Mouse (Mus musculus) midbrain, embryonic 13.5 days (tissue): ENCODE results near the gene Eif4a2. TPM values are rescaled to one million over a fixed set of nuclear protein-coding genes. Genes with fewer than 3 reads are reported as not detected.
"Not testable (repeated sequence)": the region's sequence is repeated elsewhere in the genome, so short reads cannot be mapped to it uniquely, and the experiment has no call there.

Experiments used
- ATAC-seq: fragments of 200-750 bp; cut with Nextera tagmentation; 2 replicates; pipeline ENCODE4 v1.8.0; 2017; ENCODE audit warnings: mild to moderate bottlenecking, moderate TSS enrichment, moderate library complexity
- H3K27ac ChIP-seq: fragments of 300-500 bp; sonication (generic); 2 replicates; pipeline ENCODE4 v1.5.1; 2015; ENCODE audit warnings: inconsistent platforms, mild to moderate bottlenecking, moderate library complexity
- H3K27me3 ChIP-seq: fragments of 300-500 bp; sonication (generic); 2 replicates; pipeline ENCODE4 v1.6.1; 2015; ENCODE audit warnings: mild to moderate bottlenecking, inconsistent platforms
- H3K36me3 ChIP-seq: fragments of 300-500 bp; sonication (generic); 2 replicates; pipeline ENCODE4 v1.6.1; 2015; ENCODE audit warnings: mild to moderate bottlenecking, inconsistent platforms
- H3K4me1 ChIP-seq: fragments of 300-500 bp; sonication (generic); replicated peaks from 2 replicates; pipeline ENCODE4 v1.6.1; 2015; ENCODE audit warnings: inconsistent platforms
- H3K4me2 ChIP-seq: fragments of 300-500 bp; sonication (generic); replicated peaks from 2 replicates; pipeline ENCODE4 v1.6.1; 2015; ENCODE audit warnings: moderate library complexity, mild to moderate bottlenecking, inconsistent platforms
- H3K4me3 ChIP-seq: fragments of 300-500 bp; sonication (generic); replicated peaks from 2 replicates; pipeline ENCODE4 v1.5.1; 2015; ENCODE audit warnings: mild to moderate bottlenecking, inconsistent platforms
- H3K9ac ChIP-seq: fragments of 300-500 bp; sonication (generic); replicated peaks from 2 replicates; pipeline ENCODE4 v1.6.1; 2015; ENCODE audit warnings: mild to moderate bottlenecking, inconsistent platforms
- H3K9me3 ChIP-seq: fragments of 300-500 bp; sonication (generic); 2 replicates; pipeline ENCODE4 v1.6.1; 2016; ENCODE audit warnings: mild to moderate bottlenecking, inconsistent platforms
- WGBS: fragments of 180-500 bp; shearing (Covaris S2); methylation state at CpG from one replicate; pipeline ENCODE4 v1.1.7; 2015; 5-methylcytosine and 5-hydroxymethylcytosine counted together
- polyA plus RNA-seq: library from polyadenylated mRNA; unstranded; fragments of >200 nt; fragmentation: Nextera tagmentation; extraction: Ambion mirVana; gene quantifications from 2 replicates; pipeline ENCODE4 v1.2.1, GENCODE M21; 2015

Eif4a2 gene
- polyA plus RNA-seq, 1 experiment from 2014 or later, result 281 TPM

- not testable (repeated sequence) for H3K27ac ChIP-seq, ATAC-seq, H3K4me3 ChIP-seq, H3K4me2 ChIP-seq, H3K36me3 ChIP-seq, H3K9ac ChIP-seq, H3K9me3 ChIP-seq
- H3K27me3 ChIP-seq, result peaks cover 11% of the 10 kb centered on the region
- H3K4me1 ChIP-seq, result peaks cover 15% of the 10 kb centered on the region
- WGBS, result 79% methylated on average over 1 of the region's 1 CpGs
Observed at GRCm38 (mm10) chr16:23096886-23097285, 10.4 kb upstream of the Eif4a2 start.

- not testable (repeated sequence) for H3K27ac ChIP-seq, ATAC-seq
Observed at GRCm38 (mm10) chr16:23097290-23098104, 9.7 kb upstream of the Eif4a2 start.

GRCm38 (mm10) chr16:23098105-23098452, 9.2 kb upstream of the Eif4a2 start:
- 100% methylated on average over 1 of the region's 1 CpGs for WGBS
- H3K4me2 ChIP-seq, H3K36me3 ChIP-seq, H3K27ac ChIP-seq, ATAC-seq, H3K4me3 ChIP-seq, H3K9ac ChIP-seq, H3K9me3 ChIP-seq: not testable (repeated sequence)
- Histone ChIP-seq H3K4me1 (peaks cover 18% of the 10 kb centered on the region), H3K27me3 (peaks cover 19% of the 10 kb centered on the region)

More at GRCm38 (mm10) chr16:23097290-23098104, 9.7 kb upstream of the Eif4a2 start:
- not testable (repeated sequence) for H3K36me3 ChIP-seq, H3K4me2 ChIP-seq, H3K9me3 ChIP-seq, H3K9ac ChIP-seq, H3K4me3 ChIP-seq
- Histone ChIP-seq H3K4me1 (peaks cover 15% of the 10 kb centered on the region), H3K27me3 (peaks cover 14% of the 10 kb centered on the region)
- WGBS, result 88% methylated on average over 8 of the region's 8 CpGs

- no peaks in the 10 kb centered on the region for H3K36me3 ChIP-seq
- H3K27ac ChIP-seq, result no peak overlapping the region
- H3K4me3 ChIP-seq, result peak overlapping the region; percentile 39
- no peak for ATAC-seq
- peaks cover 18% of the 10 kb centered on the region for H3K4me1 ChIP-seq
- H3K9me3 ChIP-seq, result no peaks in the 10 kb centered on the region
- H3K4me2 ChIP-seq, result peak overlapping the region; percentile 57
- 2% methylated on average over 12 of the region's 12 CpGs for WGBS
- peaks cover 19% of the 10 kb centered on the region for H3K27me3 ChIP-seq
- peak overlapping the region; percentile 52 for H3K9ac ChIP-seq
Observed at GRCm38 (mm10) chr16:23099632-23100031, 7.6 kb upstream of the Eif4a2 start.

GRCm38 (mm10) chr16:23100099-23100575, 7.1 kb upstream of the Eif4a2 start:
- no peaks in the 10 kb centered on the region for H3K36me3 ChIP-seq
- peaks cover 19% of the 10 kb centered on the region for H3K27me3 ChIP-seq
- peaks cover 18% of the 10 kb centered on the region for H3K4me1 ChIP-seq
- H3K4me2 ChIP-seq, result peak overlapping the region; percentile 57
- H3K27ac ChIP-seq, result no peak overlapping the region
- WGBS, result 0% methylated on average over 9 of the region's 9 CpGs
- H3K9me3 ChIP-seq, result no peaks in the 10 kb centered on the region
- H3K9ac ChIP-seq, result peak overlapping the region; percentile 52
- ATAC-seq, result peak; percentile 76
- peak overlapping the region; percentile 39 for H3K4me3 ChIP-seq

- H3K4me2 ChIP-seq, result peak overlapping the region; percentile 57
Observed at GRCm38 (mm10) chr16:23100613-23101012, 6.6 kb upstream of the Eif4a2 start.

GRCm38 (mm10) chr16:23102340-23103037, 4.8 kb upstream of the Eif4a2 start:
- Histone ChIP-seq H3K9me3 (no peaks in the 10 kb centered on the region), H3K4me3 (peak overlapping the region; percentile 7; the same call in 1 of the 2 replicates), H3K4me2 (peak overlapping the region; percentile 35), H3K4me1 (peaks cover 21% of the 10 kb centered on the region), H3K36me3 (no peaks in the 10 kb centered on the region), H3K9ac (no peak overlapping the region; the same call in 1 of the 2 replicates), H3K27me3 (peaks cover 19% of the 10 kb centered on the region), H3K27ac (no peak overlapping the region)
- no peak for ATAC-seq
- WGBS, result 17% methylated on average over 15 of the region's 15 CpGs

More at GRCm38 (mm10) chr16:23100613-23101012, 6.6 kb upstream of the Eif4a2 start:
- Histone ChIP-seq H3K9me3 (no peaks in the 10 kb centered on the region), H3K27ac (no peak overlapping the region), H3K4me1 (peaks cover 18% of the 10 kb centered on the region), H3K4me3 (peak overlapping the region; percentile 39), H3K36me3 (no peaks in the 10 kb centered on the region), H3K27me3 (peaks cover 19% of the 10 kb centered on the region), H3K9ac (peak overlapping the region; percentile 52; the same call in 1 of the 2 replicates)
- 12% methylated on average over 10 of the region's 10 CpGs for WGBS
- no peak for ATAC-seq

GRCm38 (mm10) chr16:23103038-23103745, 4.1 kb upstream of the Eif4a2 start:
- 49% methylated on average over 17 of the region's 17 CpGs for whole genome bisulfite sequencing
- H3K9me3 ChIP-seq, result no peaks in the 10 kb centered on the region
- H3K27me3 ChIP-seq, result peaks cover 19% of the 10 kb centered on the region
- H3K36me3 ChIP-seq, result no peaks in the 10 kb centered on the region
- no peak overlapping the region; the same call in 1 of the 2 replicates for H3K9ac ChIP-seq
- H3K4me1 ChIP-seq, result peaks cover 21% of the 10 kb centered on the region
- H3K4me2 ChIP-seq, result peak overlapping the region; percentile 35
- no peak overlapping the region for H3K27ac ChIP-seq
- peak overlapping the region; percentile 7; the same call in 1 of the 2 replicates for H3K4me3 ChIP-seq
- ATAC-seq, result no peak

- Histone ChIP-seq H3K36me3 (peaks cover 2% of the 10 kb centered on the region; the same call in 1 of the 2 replicates), H3K27me3 (peaks cover 19% of the 10 kb centered on the region), H3K4me2 (no peak overlapping the region), H3K27ac (no peak overlapping the region), H3K4me3 (no peak overlapping the region), H3K9ac (no peak overlapping the region), H3K9me3 (no peaks in the 10 kb centered on the region), H3K4me1 (peaks cover 23% of the 10 kb centered on the region)
- no peak for ATAC-seq
- WGBS, result 50% methylated on average over 2 of the region's 2 CpGs
Observed at GRCm38 (mm10) chr16:23103841-23104240, 3.4 kb upstream of the Eif4a2 start.

GRCm38 (mm10) chr16:23106121-23106520, 1.1 kb upstream of the Eif4a2 start:
- 87% methylated on average over 7 of the region's 7 CpGs for WGBS

GRCm38 (mm10) chr16:23107946-23108759, 909 bp downstream of the Eif4a2 start:
- Histone ChIP-seq H3K27ac (peak overlapping the region; percentile 96), H3K4me2 (peak overlapping the region; percentile 96), H3K4me1 (peaks cover 48% of the 10 kb centered on the region), H3K27me3 (no peaks in the 10 kb centered on the region), H3K36me3 (peaks cover 46% of the 10 kb centered on the region), H3K9me3 (no peaks in the 10 kb centered on the region), H3K4me3 (peak overlapping the region; percentile 81), H3K9ac (peak overlapping the region; percentile 98)
- under 1% methylated on average over 52 of the region's 52 CpGs for WGBS
- peak; percentile 94 for ATAC-seq

More at GRCm38 (mm10) chr16:23106121-23106520, 1.1 kb upstream of the Eif4a2 start:
- H3K27ac ChIP-seq, result no peak overlapping the region
- no peak overlapping the region for H3K4me3 ChIP-seq
- peaks cover 31% of the 10 kb centered on the region for H3K4me1 ChIP-seq
- peaks cover 25% of the 10 kb centered on the region for H3K36me3 ChIP-seq
- ATAC-seq, result no peak
- 0 out of 2 replicates have a peak, but pooled peaks cover 8% of the 10 kb centered on the region for H3K27me3 ChIP-seq
- no peak overlapping the region for H3K4me2 ChIP-seq
- no peak overlapping the region for H3K9ac ChIP-seq
- no peaks in the 10 kb centered on the region for H3K9me3 ChIP-seq
